Mouse (Mus musculus) cerebellum, adult 11 months (tissue): ENCODE measurements around the gene Gm9774.

Experiments
- DNase-seq: peaks from one replicate; pipeline ENCODE4 v3.0.0; 2022

Gene Gm9774

DNA sequence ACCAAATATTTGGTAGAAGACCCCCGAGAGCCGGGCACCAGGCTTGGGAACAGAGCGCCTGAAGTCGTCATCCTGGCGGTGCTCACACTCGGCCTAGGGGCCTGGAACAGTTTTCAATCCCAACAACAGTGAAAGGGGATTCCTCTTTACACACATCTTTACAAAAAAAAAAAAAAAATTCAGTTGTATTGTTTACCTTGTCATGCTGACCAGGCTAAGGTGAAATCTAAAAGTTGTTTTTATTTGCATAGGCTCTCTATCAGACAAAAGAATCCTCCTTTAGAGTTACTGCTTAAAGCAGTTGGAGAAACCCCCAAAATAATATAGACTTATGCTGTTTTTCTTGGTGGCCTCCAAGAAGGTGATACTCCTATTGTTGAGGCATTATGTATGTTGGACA is at the start of gene Gm9774:
Gene Gm9774, minus strand, starts transcription at position 101 of the 400 bp plus-strand sequence.
- no peak for DNase-seq

DNA sequence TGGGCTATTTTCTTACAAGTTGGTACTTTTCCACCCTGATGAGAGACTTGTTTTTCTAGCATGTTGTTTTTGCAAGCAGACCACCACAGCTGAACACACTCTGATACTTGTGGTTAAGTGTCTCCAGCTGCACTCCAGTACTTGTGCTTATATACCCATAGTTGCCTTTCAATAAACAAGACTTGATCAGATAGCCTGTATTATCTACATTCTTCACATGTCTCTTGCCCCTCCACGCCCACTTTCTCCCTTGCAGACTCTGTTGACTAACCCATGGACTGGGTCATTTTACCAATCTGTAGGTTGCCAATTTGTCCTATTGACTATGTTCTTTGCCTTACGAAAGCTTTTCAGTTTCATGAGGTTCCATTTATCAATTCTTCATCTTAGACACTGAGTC is 40.9 kb upstream of the Gm9774 start:
- DNase-seq = no peak

DNA sequence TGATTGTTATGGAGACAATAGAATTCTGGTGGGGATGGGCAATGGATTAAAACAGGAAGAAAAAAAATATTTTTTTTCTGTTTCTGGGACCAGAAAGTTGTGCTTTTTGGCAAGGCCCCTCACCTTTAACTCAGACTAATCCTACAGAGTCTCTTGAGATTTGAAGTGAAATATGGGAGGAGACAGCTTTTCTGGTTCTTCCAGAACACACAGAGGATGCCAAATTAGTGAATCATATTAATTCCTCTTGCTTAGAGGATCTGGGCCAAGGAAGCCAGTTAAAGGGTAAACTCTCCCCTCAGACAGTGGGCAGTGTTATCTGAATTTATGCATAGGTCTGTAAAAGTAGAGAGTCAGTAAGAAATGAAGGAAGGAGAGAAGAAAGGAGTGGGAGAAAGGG is 38.2 kb upstream of the Gm9774 start:
- DNase-seq = no peak

DNA sequence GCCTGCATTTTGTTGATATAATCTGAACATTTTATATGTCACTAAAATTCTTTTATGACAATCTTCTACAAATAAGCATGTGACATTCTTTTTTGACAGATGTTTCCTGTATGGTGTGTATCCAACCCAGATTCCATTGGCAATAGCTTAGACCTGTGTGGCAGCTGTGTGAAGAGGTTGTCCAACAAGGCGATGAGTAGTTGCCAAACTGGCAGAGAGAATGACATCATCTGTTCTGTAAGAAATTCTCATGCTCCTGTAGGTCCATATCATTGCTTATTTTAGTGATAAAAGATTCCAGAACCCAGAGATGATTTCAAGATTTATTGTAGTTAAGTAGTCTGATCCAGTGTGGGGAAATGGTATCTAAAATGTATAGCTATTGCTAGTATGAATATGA is 37.4 kb upstream of the Gm9774 start:
- DNase-seq = no peak

DNA sequence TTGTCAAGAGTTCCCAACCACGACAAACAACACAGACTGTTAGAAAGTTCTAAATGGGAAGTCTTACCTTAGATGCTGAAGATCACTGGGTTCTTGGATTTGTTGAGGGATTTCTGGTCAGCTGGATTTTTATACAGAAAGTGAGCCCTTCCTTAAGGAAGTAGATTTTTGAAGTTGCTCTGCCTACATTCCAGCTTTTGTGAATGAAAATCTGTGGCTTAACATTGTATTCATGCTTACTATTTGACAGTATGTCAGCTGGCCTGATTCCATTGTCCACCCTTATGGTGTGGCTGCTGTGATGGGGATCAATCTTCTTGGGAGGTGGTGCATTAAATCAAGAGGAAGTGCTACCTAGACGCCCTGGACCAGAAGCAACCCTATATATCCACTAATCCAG is 29.4 kb upstream of the Gm9774 start, which contains the start of gene Sprr3:
Gene Sprr3, minus strand, starts transcription at position 101 of the 400 bp plus-strand sequence.
- DNase-seq = no peak

DNA sequence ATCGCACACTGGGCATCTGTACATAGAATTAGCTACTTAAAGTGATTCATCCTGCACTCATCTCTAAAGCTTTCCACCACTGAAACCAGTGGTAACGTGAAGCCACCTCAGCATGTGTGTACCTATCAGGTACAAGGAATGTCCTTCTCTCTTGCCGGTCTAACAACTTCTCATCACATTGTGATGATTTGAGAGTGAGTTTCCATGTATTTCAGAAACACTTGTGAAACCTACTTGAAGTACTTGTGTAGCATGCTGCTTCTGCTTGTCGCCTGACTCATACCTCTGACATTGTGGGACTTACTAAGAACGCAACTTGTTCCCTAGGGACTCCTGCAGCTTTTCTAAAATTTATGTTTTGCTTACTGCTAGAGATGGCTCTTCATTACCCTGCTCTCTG is 25.9 kb upstream of the Gm9774 start:
- DNase-seq = no peak

DNA sequence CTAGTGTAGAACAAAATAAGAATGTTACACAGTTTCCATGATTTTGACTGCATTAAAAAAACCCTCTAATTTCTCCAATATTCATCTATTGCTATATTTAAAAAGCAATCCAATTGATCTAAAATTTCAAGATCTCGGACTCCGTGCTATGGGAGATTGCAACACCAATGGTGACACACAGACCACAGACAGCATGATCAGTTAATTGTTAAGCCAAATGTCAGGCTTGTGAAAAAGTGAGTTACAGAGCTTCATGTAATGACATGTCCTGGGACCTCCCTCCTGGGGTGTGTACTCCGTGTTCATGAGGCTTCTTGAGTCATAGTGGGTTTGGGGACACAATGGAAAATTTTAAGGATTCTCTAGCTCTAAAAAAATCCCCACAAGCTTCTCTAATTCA is 11.0 kb upstream of the Gm9774 start:
- DNase-seq = no peak

DNA sequence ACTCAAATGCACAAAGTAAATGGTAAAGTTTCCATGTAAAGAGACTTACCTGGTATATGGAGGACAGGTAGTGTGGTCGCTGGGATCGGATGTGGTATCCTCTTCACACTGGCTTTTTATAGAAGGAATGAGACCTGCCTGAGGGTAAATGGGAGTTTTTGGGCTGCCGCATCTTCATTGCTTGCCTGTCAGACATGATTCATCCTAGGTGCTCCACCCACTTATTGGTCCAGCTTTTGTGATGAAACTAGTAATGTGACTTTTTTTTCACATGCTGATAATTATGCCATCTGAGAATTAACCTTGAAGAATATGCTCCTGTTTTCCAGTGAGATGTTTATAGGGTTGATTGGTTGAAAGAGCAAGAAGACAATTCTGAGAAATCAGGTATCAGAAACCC is 9.5 kb upstream of the Gm9774 start, which contains the start of gene Sprr1b:
Gene Sprr1b, minus strand, starts transcription at position 101 of the 400 bp plus-strand sequence.
- DNase-seq = no peak

DNA sequence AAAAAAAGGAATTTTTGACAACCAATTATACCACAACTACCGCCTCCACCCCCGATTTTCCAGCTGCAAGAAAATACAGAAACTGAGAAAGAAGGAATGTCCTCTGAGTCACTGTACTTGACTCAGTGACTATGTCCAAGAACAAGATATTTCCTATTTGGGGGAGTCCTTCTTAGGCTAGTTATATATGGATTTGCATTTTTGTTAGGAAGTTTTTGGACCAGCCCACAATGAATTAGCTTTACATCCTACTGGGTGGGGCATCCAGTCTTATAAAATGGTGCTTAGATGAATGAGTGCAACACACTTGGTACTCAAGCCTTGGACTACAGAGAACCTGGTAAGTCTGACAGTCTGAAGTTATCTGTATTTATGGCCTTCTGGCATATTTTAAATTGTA is 3.1 kb upstream of the Gm9774 start, which contains the start of gene Sprr2k:
Gene Sprr2k, plus strand, starts transcription at position 301 of the 400 bp plus-strand sequence.
- no peak for DNase-seq

DNA sequence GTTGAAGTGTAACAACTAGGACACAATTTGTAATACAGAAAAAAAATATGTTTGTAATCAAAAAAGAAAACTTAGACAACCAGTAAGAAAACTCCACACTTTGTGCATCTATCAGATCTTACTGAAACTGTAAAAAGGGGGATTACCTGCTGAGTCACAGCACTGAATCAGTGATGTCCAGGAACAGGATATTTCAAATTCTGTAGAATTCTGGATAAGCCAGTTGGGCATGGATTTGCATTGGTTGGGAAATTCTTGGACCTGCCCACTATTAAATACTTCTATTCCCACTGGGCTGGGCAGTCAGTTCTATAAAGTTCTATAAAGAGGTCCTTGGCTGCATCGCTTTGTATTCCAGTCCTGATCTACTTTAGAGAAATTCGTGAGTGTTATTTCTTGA is 11.4 kb downstream of the Gm9774 start, which contains the start of gene Sprr2j-ps:
Gene Sprr2j-ps, plus strand, starts transcription at position 301 of the 400 bp plus-strand sequence.
- no peak for DNase-seq

DNA sequence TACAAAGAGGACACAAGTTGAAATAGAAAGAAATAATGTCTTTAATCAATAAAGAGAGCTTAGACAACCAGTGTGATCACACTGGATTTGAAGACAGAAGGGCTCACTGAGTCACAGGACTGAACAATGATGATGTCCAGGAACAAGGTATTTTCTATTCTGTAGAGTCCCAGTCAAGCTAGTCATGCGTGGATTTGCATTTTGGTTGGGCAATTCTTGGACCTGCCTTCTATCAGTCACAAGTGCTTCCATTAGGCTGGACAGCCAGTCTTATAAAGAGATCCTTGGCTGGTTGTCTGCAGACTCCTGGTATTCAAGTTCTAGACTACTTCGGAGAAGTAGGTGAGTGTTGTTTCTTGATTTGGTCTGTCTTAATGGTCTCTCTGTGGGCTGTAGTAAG is 21.5 kb downstream of the Gm9774 start, which contains the start of gene Sprr2i:
Gene Sprr2i, plus strand, starts transcription at position 301 of the 400 bp plus-strand sequence.
- no peak for DNase-seq

DNA sequence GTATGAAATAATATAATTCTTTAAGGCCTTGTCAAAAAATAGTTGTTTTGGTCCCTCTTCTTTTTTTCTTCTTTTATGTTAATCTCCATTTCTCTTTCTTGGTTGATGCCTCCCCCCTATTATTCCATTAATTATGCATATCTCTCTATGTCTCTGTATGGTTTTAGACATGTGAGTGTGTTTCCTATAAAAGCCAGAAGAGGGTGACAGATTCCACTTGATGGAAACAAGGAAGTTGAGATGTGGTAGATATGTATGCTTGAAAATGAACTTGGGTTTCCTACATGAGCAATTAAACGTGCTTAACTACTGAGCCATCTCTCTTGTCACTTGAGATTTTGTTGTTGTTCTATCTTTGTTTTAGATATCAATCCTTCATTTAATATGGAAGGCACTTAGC is 34.9 kb downstream of the Gm9774 start:
- DNase-seq = no peak

DNA sequence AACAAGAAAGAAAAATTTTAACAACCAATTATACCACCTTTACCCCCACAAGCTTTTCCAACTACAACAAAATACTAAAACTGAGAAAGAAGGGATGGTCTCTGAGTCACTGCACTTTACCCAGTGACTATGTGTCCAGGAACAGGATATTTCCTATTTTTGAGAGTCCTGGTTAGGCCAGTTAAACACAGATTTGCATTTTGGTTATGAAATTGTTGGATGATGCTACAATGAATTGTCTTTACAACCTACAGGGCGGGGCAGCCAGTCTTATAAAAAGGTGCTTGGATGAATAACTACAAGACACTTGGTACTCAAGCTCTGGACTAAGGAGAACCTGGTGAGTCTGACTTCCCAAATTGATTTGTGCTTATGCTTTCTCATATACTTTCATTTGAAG is 43.8 kb downstream of the Gm9774 start, which contains the start of gene Sprr2h:
Gene Sprr2h, plus strand, starts transcription at position 301 of the 400 bp plus-strand sequence.
- DNase-seq = no peak
